Mouse (Mus musculus) cerebellum, adult 18-20 months (tissue): Measurements from ENCODE around the gene Nfkbil1.
A peak's percentile ranks its signal among the peaks of the same experiment; 100 is the strongest.

ENCODE experiments used
- DNase-seq, 2 experiments: peaks; one replicate each; pipeline ENCODE4 v3.0.0; 2021

The Nfkbil1 gene

DNA sequence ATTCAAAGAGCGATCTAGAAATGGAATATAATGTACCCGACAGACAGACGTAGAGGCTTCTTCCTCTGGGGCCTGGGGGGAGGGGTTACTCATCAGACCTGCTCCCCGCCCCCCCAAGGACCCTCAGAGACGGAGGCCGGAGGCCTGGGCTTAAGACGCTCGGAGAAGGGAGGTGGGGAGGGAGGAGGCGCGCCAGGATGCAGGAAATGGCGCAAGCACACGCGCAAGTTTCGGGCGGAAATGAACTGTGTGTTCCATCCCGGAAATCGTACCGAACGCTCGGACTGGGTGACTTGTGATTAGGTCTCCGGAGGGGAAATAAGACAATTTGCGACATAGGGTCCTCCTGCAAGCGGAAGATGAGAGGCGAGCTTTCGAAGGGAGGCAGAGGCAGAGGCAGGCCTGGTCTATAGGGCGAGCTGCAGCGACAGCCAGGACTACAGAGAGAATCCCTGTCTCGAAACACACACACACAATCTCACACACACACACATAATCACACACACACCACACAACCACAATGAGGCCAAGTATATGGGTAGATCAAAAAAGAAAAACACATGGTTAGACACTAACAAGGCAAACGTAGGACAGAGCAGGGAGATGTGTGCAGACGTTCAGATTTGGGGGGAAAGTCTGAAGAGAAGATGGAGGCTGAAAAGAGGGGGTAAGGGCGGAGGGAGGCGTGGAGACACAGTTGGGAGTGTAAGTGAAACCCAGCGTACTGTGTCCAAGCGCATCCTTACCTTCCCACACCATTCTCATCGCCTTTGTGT lies at the start of gene Nfkbil1:
Gene Nfkbil1 (minus strand): TSS at position 179 of the 776 bp plus-strand sequence.
- peak; percentile 89 to 93 for DNase-seq

DNA sequence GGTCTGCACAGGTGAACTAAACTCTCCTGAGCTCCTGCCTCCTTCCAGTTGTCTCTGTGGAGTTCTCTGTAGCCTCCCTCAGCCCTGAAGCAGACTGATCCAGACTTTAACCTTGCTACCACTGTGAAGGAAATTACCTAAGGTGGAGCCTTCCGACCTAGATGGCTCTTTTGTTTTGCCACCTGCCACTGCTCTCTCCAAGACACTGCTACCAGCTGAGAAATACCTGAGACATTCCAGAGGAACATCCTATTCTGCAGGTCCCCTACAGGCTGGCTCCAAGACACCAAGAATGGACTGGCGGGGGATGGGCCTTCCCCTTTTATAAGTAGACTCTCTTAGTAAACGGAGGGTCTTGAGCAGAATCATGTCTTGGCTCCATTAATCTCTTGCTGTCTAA lies 44.7 kb upstream of the Nfkbil1 start:
- no peak for DNase-seq

DNA sequence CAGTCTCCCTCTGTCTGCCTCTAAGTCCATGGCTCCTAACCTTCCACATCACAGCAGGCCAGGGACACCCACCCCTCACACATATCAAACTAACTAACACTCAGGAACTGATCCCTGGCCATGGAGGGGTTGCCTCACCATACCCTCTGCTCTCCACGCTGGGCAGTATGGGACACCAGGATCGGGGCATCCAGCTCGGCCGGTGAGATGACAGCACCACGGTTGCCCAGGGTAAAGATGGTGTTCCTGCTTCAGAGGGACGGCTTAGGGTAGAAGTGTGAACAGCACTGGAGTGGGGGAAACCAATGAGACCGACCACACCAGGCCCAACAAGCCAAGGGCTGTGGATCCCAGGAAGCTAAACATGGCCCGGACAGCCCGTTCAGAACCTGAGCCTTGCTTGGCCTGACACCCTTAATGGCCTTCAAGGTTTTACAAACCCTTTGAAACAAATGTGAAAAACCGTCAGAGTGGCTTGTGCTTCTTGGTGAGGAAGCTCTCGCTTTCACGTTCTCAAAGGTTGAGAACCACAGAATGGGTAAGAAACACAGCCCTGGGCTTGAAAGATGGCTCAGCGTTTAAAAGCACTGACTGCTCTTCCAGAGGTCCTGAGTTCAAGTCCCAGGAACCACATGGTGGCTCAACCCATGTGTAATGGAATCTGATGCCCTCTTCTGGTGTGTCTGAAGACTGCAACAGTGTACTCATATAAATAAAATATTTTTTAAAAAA lies 43.5 kb upstream of the Nfkbil1 start:
- no peak for DNase-seq

DNA sequence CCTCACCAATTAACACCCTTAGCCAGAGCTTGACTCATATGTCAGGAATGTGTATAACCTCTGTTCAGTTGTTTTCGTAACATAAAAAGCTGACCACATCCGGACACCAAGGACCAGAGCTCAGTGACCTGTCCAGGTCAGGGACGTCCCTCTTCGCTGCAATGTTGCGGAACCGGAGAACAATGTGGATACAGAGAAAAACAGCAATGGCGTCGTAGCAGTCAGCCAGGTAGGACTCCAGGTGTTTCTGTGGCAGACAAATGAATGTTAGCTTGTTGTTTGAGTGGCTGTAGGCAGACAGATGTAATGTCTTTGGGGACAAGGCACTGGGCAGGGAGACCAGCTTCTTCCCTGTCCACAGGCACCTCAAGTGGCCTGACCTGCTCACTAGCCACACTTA lies 42.5 kb upstream of the Nfkbil1 start:
- DNase-seq: no peak

DNA sequence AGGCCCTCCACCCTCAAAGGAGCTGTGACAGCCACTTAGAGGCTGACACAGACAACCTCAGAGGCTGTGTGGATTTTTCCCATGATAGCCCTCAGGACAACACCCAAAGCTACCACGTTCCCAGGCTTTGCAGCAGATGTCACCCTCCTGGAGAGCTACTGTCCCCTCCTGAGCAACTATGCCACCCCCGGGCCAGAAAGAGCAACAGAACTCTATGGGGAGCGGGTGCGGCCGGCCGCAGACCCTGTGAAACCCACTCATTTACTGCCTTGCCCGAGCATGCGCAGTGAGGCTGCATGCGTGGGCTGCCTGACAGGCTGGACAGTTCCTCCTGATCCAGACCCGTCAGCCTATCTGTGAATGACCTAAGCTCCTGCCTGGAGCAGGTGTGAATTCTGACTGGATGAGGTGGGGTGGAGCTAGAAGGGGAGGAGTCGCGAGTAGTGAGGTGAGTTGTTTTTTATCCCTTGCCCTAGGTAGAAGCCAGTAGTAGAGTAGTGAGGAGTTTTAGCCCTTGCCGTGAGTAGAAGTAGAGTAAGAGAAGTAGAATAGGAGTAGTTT lies 40.8 kb upstream of the Nfkbil1 start:
- no peak for DNase-seq

DNA sequence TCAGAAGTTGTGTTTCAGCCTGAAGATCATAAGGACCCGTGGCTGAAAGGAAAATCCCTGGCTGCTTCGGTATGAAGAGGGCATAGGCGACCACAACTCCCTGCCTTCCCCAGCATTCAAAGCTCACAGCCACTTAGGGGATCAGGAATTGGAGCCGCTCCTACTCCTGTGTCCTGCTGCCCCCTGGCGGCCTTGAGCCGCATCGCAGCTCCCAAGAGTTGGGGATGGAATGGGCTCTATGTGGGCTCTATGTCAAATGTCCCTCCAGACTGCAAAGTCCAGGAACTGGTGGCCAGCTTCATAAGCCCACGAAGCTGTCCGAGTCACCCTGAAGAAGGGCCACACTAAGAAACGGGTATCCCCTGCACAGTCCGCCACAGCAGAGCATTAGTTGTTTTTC lies 39.2 kb upstream of the Nfkbil1 start:
- peak; percentile 81 to 91 for DNase-seq

DNA sequence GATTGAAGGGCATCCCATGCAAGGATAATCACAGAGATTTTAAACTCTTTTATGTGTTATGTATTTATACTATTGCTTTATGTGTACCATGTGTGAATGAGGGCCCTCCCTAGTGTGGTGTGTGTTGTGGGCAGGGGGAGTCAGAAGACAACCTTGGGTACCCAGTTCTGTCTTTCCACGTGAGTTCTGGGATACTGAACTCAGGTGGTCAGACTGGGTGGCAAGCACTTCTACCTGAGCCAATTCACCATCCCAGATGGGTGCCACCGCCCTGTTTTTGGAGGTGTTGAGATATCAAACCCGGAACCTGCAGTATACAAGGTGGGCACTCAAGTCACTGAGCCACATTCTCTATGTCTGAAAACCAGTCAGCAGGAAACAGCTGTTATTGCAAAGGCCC lies 36.7 kb upstream of the Nfkbil1 start:
- no peak for DNase-seq

DNA sequence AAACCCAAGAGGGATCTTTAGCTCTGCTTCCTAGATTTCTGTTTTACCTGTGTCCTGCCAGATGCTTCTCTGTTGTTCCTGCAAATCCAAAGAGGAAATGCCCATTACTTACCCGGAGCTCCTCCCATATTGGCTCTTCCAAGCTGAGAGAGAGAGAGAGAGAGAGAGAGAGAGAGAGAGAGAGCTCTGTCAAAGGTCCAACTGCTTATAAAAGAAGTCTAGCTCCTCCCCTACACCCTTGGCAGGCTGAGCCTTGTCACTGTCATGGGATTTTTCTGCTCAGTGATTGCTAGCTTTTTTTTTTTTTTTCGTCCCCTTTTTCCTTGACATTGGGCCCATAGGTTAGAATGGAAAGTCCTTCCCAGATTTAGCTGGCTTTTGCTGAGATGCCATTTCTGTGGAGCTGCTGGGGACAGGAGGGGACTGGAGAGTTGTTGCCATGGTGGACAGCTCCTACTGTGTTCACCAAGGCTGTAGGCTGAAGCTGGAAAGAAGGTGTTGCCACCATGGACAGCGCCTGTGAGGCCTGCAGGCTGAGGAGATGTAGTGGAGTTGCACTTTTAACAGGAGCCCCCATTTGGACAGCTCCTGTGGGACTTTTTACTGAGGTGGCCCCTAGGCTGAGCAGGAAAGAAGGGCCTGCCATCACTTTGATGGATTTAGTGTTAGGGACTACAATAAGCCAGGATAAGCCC lies 34.2 kb upstream of the Nfkbil1 start:
- no peak for DNase-seq

DNA sequence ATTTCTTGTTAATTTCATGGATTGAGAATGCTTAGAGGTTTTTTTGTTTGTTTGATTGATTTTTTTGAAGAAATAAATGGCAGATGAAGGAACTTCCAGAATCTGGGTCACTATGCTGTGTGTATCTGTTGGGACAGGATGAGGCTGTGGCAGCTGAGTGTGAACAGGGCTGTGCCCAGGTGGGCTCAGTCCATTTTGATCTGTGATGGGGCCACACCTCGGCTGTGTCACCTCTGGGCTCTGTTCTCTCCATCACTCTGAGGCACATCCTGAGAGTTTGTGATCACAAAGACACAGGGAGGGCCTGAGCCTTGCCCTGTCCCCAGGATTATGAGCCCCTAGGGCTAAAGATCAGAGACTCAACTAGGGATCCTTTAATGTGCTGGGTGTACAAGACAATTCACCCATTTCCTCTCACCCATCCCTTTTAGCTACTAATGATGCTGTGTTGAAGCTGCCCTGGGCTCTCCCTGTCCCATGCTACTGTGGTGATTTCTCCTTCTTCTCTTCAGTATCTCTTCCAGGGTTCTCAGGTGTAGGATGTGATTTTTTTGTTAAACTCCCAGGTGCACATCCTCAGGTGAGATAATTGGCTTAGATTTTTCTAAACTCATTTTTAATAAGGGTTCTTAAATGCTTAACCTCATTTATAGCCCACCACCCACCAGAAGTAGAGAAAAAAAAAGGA lies 32.0 kb upstream of the Nfkbil1 start:
- DNase-seq: no peak

DNA sequence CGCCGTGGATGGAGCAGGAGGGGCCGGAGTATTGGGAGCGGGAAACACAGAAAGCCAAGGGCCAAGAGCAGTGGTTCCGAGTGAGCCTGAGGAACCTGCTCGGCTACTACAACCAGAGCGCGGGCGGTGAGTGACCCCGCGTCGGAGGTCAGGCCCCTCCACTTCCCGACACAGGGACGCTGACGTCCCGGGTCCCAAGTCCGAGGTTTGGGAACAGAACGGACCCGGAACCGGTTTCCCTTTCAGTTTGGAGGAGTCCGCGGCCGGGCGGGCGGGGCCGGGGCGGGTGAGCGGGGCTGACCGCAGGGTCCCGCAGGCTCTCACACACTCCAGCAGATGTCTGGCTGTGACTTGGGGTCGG lies 27.9 kb upstream of the Nfkbil1 start:
- no peak for DNase-seq

DNA sequence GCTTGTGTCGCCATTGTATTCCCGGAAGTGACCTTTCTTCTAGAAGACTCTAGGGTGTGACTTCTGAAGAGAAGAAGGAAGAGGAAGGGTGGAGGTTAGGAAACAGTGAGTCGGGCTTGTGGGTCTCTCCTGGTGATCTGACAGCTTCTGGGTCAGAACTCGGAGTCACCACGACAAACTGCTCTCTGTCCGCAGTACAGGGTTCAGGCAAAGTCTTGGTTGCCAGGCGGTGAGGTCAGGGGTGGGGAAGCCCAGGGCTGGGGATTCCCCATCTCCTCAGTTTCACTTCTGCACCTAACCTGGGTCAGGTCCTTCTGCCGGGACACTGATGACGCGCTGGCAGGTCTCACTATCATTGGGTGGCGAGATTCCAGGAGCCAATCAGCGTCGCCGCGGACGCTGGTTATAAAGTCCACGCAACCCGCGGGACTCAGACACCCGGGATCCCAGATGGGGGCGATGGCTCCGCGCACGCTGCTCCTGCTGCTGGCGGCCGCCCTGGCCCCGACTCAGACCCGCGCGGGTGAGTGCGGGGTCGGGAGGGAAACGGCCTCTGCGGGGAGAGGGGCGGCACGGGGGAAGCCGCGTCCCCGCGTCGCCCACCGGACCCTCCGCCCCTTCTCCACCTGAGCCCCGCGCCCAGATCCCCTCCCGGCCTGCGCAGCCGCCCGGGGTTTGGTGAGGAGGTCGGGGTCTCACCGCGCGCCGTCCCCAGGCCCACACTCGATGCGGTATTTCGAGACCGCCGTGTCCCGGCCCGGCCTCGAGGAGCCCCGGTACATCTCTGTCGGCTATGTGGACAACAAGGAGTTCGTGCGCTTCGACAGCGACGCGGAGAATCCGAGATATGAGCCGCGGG lies 27.3 kb upstream of the Nfkbil1 start, which contains the start of gene H2-D1:
Gene H2-D1 (plus strand): TSS at position 67 of the 859 bp plus-strand sequence.
- DNase-seq: peak; percentile 97 to 98

DNA sequence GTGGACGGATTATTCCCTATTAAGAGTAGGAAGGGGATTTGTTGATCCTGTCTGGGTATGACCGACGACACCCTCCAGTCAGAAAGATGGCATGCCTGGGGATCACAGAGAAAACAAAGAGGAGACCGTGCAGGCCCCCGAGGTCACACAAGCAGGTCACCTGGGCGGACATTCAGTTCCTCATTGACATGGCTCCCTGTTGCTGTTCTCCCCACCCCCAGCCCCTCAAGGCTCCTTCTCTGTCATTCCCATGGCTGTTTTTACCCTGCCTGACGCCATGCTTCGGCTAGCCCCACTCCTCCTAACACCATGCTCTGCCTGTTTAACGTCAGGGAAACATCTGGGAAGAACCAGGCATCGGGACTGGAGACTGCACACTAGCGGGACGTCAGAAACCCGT lies 26.1 kb upstream of the Nfkbil1 start:
- DNase-seq: no peak

DNA sequence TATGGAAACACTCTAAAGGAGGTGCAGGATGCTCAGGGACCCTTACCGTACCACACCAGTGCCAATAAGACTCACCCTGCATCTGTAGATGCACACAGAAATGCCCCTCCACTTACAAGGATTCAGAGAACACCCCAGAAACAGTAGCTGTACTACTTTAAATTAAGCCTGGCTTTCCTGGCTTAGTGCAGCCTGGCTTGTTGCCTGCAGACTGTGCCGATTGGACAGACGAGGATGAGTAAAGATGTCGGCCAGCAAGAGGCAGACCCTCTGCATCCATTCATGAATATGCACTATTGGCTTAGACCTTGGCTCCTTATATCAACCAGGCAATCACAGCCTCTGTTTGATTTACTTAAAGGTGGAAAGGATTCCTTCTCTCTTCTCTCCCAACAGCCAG lies 24.0 kb upstream of the Nfkbil1 start:
- no peak for DNase-seq

DNA sequence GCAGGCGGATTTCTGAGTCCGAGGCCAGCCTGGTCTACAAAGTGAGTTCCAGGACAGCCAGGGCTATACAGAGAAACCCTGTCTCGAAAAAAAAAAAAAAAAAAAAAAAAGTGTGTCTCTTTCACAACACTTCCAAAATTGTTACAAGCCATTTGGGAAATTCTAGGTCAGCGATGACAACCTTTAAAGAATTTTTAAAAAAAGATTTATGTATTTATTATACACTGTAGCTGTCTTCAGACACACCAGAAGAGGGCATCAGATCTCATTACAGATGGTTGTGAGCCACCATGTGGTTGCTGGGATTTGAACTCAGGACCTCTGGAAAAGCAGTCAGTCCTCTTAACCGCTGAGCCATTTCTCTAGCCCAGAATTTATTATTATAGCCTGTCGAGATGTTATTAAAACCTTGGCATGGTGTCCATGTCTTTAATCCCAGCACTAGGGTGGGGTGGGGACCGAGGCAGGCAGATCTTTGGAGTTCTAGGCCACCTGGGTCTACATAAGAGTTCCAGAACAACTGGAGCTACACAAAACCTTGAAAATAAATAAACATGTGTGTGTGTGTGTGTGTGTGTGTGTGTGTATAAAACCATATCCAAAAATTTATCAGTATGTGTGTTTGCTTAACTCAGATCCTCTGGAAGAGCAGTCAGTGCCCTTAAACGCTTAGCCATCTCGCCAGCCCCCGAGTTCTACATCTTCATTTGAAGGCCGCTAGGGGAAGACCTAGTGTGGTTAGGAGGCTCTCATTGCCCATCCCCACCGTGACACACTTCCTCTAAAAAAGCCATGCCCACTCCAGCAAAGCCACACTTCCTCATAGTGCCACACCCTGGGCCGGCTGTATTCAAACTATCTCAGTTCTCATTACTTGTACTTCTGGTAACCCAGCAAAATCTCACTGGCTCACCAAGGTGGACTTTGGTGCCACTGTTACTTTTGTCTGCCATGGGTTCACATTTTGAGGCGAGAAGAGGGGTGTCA lies 23.2 kb upstream of the Nfkbil1 start:
- no peak for DNase-seq

DNA sequence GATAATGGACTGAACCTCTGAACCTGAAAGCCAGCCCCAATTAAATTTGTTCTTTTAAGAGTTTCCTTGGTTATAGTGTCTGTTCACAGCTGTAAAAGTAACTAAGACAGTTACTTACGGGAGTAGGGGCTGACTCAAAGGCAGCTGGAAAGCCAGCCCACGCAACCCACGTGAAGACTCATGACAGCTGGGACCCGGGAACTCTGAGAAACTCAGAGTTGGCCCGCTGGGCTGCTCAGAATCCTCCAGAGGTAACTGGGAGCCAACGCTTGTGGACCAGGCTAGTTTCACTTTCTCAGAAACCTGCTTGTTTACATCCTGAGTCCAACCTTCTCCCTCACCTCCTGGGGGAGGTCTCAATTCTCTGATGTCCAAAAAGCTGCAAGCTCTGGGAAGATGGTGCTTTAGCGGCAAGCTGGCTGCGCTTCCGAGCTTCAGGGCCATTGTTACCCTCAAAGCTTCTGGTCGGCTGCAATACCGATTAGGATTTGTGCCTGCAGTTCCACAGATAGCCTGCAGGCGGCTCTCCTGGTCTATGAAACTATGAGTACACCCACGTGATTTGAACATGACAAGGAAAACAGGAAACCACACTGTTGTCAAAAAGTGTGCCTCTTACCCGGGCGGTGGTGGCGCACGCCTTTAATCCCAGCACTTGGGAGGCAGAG lies 22.4 kb upstream of the Nfkbil1 start:
- DNase-seq: peak; percentile 94 to 96

DNA sequence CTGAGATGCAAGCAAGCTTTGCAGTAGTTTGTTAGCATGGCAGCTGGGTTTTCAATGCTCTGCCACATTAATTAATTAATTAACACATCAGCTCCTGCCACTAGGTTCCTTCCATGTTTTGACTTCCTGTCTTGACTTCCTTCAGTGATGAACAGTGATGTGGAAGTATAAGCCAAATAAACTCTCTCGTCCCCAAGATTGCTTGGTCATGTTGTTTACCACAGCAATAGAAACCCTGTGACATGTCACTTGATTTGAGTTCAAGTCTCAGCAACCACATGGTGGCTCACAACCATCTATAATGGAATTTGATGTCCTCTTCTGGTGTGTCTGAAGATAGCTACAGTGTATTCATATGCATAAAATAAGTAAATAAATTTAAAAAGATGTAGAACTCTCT lies 21.8 kb upstream of the Nfkbil1 start:
- no peak for DNase-seq

DNA sequence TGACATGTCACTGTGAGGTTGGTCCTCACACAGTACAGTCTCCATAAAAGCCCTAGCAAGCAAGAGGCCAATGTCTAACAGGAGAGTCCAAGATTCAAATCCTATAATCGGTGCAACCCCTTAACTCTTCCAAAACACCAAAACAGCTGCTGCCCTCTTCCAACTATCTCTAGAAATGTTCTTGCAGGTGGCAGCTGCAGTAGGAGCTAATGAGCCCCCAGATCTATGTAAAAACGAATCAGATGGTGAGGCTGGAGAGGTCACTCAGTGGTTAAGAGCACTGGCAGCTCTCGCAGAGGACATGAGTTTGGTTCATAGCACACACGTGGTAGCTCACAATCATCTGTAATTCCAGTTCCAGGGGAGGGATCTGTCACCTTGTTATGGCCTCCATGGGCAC lies 20.1 kb upstream of the Nfkbil1 start:
- DNase-seq: no peak

DNA sequence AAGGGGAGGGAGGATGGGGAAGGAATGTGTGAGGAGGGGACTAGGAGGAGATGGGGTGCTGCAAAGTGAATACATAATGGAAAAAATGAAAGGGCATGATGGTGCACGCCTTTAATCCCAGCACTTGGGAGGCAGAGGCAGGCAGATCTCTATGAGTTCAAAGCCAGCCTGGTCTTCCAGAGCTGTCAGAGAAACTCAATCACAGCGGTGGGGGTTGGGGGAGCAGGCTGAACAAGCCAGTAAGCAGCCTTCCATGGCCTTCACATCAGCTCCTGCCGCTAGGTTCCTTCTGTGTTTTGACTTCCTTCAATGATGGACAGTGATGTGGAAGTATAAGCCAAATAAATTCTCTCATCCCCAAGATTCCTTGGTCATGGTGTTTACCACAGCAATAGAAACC lies 19.7 kb upstream of the Nfkbil1 start:
- no peak for DNase-seq

DNA sequence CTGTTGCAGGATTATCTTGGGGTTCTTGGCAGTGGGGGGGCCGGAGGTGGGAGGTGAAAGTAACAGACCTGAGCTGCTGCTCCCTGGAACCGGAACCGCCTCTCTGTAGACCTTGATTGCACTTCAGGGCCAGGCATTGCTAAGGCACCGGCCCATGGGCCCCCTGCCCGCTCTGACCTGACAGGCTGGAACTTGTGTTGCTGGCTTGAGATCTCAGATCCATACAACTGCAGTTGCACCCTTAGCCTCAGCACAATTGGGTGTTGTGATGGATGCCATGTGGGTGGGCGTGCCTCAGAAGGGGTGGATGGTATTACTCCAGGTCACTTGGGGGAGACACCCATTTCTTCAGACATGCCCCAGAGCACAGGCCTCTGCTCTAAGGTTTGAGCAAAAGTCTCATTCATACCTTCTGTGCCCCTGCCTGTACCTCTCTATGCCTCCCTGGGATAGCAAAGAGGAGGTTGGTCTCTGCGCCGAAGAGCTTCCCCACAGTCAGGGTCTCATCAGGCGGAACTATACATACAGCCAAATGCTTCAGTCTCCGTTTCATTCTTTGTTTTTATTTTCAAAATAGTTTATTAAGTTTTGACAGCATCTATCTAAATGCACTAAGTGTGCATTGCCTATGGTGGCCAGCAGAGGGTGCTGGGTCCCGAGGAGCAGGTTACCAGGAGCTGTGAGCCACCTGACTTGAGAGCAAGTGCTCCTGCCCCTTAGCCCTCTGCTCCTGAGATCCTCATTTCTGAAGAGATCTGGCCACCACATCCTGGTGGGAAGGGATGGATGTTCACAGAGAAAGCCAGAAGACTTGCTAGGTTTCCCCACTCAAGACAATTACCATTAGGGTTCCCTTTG lies 18.9 kb upstream of the Nfkbil1 start:
- DNase-seq: peak; percentile 63 to 66
